Mouse (Mus musculus) erythroblast, embryonic 14.5 days (primary cell): ENCODE measurements around the gene Dctpp1.

ENCODE experiments used
- GATA1 ChIP-seq: IDR thresholded peaks from 2 replicates; pipeline ENCODE4 v1.6.1; 2012; ENCODE audit warnings: low read length, inconsistent platforms, mixed read lengths
- TAL1 ChIP-seq: IDR thresholded peaks from 3 replicates; pipeline ENCODE4 v1.6.1; 2012; ENCODE audit warnings: low read length, inconsistent platforms, mixed read lengths

GRCm38 (mm10) chr7:127309951-127310350, 49.4 kb upstream of the Dctpp1 start:
- TF ChIP-seq TAL1 = no peak
- TF ChIP-seq GATA1 = no peak
